Mouse (Mus musculus): ENCODE results near the gene Lyl1. TPM values are rescaled to one million over a fixed set of nuclear protein-coding genes. Genes with fewer than 3 reads are reported as not detected.

The Lyl1 gene
- total and polyA plus RNA-seq, 2 experiments from 2014 or later, result 2.5 to 2.7 TPM

GRCm38 (mm10) chr8:84657203-84657602, 44.1 kb upstream of the Lyl1 start:
- no peaks in the 10 kb centered on the region for H3K36me3 ChIP-seq (ENCODE audit: insufficient read depth)
- no peak overlapping the region for H3K4me2 ChIP-seq (ENCODE audit: low read depth)
- no peaks in the 10 kb centered on the region for H3K27me3 ChIP-seq (ENCODE audit: insufficient read depth, low read length)
- ATAC-seq (no peak), DNase-seq (no peak)
- no peaks in the 10 kb centered on the region for H3K9me3 ChIP-seq (ENCODE audit: low read length)
- no peaks in the 10 kb centered on the region for H3K4me1 ChIP-seq (ENCODE audit: insufficient read depth)
- no peak overlapping the region for H3K27ac ChIP-seq (ENCODE audit: low read depth, low read length)
- TF ChIP-seq CTCF (IDR thresholded peaks at IDR 0.05; ENCODE audit: low read depth), result no peak
- no peak overlapping the region for H3K9ac ChIP-seq
- H3K4me3 ChIP-seq (ENCODE audit: low read depth, low read length), result no peak overlapping the region

GRCm38 (mm10) chr8:84657680-84658079, 43.6 kb upstream of the Lyl1 start:
- ATAC-seq, result no peak
- 44% methylated on average over 4 of the region's 4 CpGs for WGBS

GRCm38 (mm10) chr8:84658951-84659350, 42.3 kb upstream of the Lyl1 start:
- WGBS, result 54% methylated on average over 1 of the region's 1 CpGs

More at GRCm38 (mm10) chr8:84657680-84658079, 43.6 kb upstream of the Lyl1 start:
- Histone ChIP-seq H3K27me3 (ENCODE audit: insufficient read depth, low read length) (no peaks in the 10 kb centered on the region), H3K4me3 (ENCODE audit: low read depth, low read length) (no peak overlapping the region), H3K36me3 (ENCODE audit: insufficient read depth) (no peaks in the 10 kb centered on the region), H3K27ac (ENCODE audit: low read depth, low read length) (no peak overlapping the region), H3K9ac (no peak overlapping the region), H3K4me1 (ENCODE audit: insufficient read depth) (no peaks in the 10 kb centered on the region), H3K4me2 (ENCODE audit: low read depth) (no peak overlapping the region), H3K9me3 (ENCODE audit: low read length) (no peaks in the 10 kb centered on the region)
- TF ChIP-seq CTCF (IDR thresholded peaks at IDR 0.05; ENCODE audit: low read depth), result no peak
- DNase-seq, result no peak

DNA sequence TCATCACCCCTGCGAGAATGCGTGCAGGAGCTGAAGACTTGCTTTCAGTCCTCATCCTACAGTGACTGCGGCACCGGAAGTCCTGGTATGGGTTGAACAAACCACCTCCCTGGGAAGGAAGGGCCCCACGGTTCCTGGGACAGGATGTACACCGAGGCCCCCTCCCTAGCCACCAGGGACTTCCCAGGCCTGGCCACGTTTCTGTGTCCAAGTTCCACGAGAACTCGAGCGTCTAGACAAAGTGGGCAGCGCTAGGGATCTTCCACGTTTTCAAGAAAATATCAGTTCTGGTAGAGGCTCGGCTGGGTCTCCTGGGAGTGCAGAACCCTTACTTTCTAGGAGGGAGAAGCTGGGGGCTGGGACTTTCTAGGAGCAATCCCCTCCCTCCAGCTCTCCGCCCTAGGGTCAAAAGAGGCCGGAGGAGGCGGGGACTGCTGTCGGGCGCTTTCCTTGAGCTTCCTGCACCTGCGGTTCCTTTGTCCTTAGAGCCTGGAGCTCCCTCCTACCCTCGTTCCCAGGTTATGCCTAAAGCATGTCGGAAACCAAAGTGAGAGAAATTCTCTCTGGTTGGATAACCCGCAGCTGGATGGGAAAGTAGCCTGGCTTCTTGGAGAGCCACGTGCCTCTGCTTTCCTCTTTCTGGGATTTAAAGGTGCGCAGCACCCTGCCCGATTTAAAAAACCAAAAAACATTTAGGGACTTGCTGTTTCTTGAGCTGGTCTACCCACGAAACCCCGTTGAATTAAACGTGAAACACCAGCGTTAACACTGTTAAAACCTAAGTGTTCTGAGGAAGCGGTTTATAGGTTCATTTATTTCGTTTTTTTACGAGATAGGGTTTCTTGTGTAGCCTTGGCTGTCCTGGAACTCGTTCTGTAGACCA, 41.1 kb upstream of the Lyl1 start:
- Histone ChIP-seq H3K36me3 (ENCODE audit: insufficient read depth) (no peaks in the 10 kb centered on the region), H3K9me3 (ENCODE audit: low read length) (no peaks in the 10 kb centered on the region), H3K4me1 (ENCODE audit: insufficient read depth) (peaks cover 7% of the 10 kb centered on the region), H3K9ac (peak overlapping the region; percentile 11; the same call in 1 of the 2 replicates), H3K27me3 (ENCODE audit: insufficient read depth, low read length) (no peaks in the 10 kb centered on the region), H3K27ac (ENCODE audit: low read depth, low read length) (no peak overlapping the region), H3K4me2 (ENCODE audit: low read depth) (peak overlapping the region; percentile 62), H3K4me3 (ENCODE audit: low read depth, low read length) (peak overlapping the region; percentile 57)
- no peak for ATAC-seq
- 8% methylated on average over 33 of the region's 33 CpGs for WGBS
- peak; percentile 16 for DNase-seq
- TF ChIP-seq CTCF (IDR thresholded peaks at IDR 0.05; ENCODE audit: low read depth), result no peak

More at GRCm38 (mm10) chr8:84658951-84659350, 42.3 kb upstream of the Lyl1 start:
- Histone ChIP-seq H3K4me3 (ENCODE audit: low read depth, low read length) (no peak overlapping the region), H3K4me1 (ENCODE audit: insufficient read depth) (peaks cover 7% of the 10 kb centered on the region), H3K4me2 (ENCODE audit: low read depth) (no peak overlapping the region), H3K36me3 (ENCODE audit: insufficient read depth) (no peaks in the 10 kb centered on the region), H3K27ac (ENCODE audit: low read depth, low read length) (no peak overlapping the region), H3K27me3 (ENCODE audit: insufficient read depth, low read length) (no peaks in the 10 kb centered on the region), H3K9ac (no peak overlapping the region), H3K9me3 (ENCODE audit: low read length) (no peaks in the 10 kb centered on the region)
- no peak for TF ChIP-seq CTCF (IDR thresholded peaks at IDR 0.05; ENCODE audit: low read depth)
- ATAC-seq (no peak), DNase-seq (no peak)

GRCm38 (mm10) chr8:84660819-84661457, 40.3 kb upstream of the Lyl1 start:
- WGBS, result 5% methylated on average over 20 of the region's 20 CpGs
- Histone ChIP-seq H3K4me1 (ENCODE audit: insufficient read depth) (peaks cover 7% of the 10 kb centered on the region), H3K27ac (ENCODE audit: low read depth, low read length) (no peak overlapping the region), H3K4me2 (ENCODE audit: low read depth) (peak overlapping the region; percentile 62), H3K4me3 (ENCODE audit: low read depth, low read length) (peak overlapping the region; percentile 57), H3K9ac (peak overlapping the region; percentile 46), H3K36me3 (ENCODE audit: insufficient read depth) (no peaks in the 10 kb centered on the region), H3K27me3 (ENCODE audit: insufficient read depth, low read length) (no peaks in the 10 kb centered on the region), H3K9me3 (ENCODE audit: low read length) (no peaks in the 10 kb centered on the region)
- no peak for DNase-seq
- no peak for ATAC-seq
- no peak for TF ChIP-seq CTCF (IDR thresholded peaks at IDR 0.05; ENCODE audit: low read depth)

DNA sequence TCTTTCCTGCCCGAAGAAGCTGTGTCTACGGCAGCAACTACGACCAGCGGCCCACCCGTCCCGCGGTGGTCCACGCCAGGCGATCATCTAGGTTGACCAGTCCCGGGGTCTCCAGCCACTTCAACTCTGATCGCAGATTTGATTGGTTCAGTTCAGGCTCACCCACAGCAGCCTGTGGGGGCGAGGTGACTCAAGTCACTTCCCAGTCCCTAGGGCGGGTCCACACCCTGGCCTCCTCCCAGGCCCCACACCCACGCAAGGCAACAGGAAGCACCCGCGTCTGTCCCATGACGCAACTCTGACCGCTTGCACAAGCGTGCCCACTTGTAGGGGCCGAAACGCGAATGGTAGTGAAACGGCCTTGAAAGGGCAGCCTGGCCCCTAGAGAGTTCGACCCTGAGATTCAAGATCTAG, 39.8 kb upstream of the Lyl1 start:
- Histone ChIP-seq H3K4me2 (ENCODE audit: low read depth) (peak overlapping the region; percentile 62), H3K9me3 (ENCODE audit: low read length) (no peaks in the 10 kb centered on the region), H3K4me3 (ENCODE audit: low read depth, low read length) (peak overlapping the region; percentile 57), H3K9ac (peak overlapping the region; percentile 46), H3K27me3 (ENCODE audit: insufficient read depth, low read length) (no peaks in the 10 kb centered on the region), H3K36me3 (ENCODE audit: insufficient read depth) (no peaks in the 10 kb centered on the region), H3K4me1 (ENCODE audit: insufficient read depth) (peaks cover 7% of the 10 kb centered on the region), H3K27ac (ENCODE audit: low read depth, low read length) (peak overlapping the region; percentile 67; the same call in 1 of the 2 replicates)
- 2% methylated on average over 24 of the region's 24 CpGs for WGBS
- ATAC-seq (no peak), DNase-seq (peak; percentile 22)
- TF ChIP-seq CTCF (IDR thresholded peaks at IDR 0.05; ENCODE audit: low read depth), result no peak
